Mouse (Mus musculus) CH12.LX (cell line): ENCODE results near the gene Pkmyt1. TPM values are rescaled to one million over a fixed set of nuclear protein-coding genes. Genes with fewer than 3 reads are reported as not detected.

Source experiments
- DNase-seq: peaks from one replicate; pipeline ENCODE4 v3.0.0-alpha.2; 2013; ENCODE audit errors: extremely low read depth
- H3K27ac ChIP-seq: 2 replicates; pipeline ENCODE4 v1.5.1; 2012; ENCODE audit warnings: low read depth, mild to moderate bottlenecking, control low read depth, moderate library complexity; ENCODE audit not compliant: insufficient read depth
- H3K27me3 ChIP-seq: replicated peaks from 2 replicates; pipeline ENCODE3; 2012; ENCODE audit warnings: inconsistent platforms
- H3K36me3 ChIP-seq, 2 experiments: replicated peaks in 1 of 2; 2 replicates each; pipeline versions ENCODE3 to v1.6.1; 2012; ENCODE audit warnings: inconsistent platforms in 1 of 2, low read length in 1 of 2, mild to moderate bottlenecking in 1 of 2, mixed read lengths in 1 of 2, moderate library complexity in 1 of 2; ENCODE audit not compliant: control insufficient read depth in 1 of 2, insufficient read depth in 1 of 2
- H3K4me1 ChIP-seq, 2 experiments: 2 replicates each; pipeline ENCODE4 v1.6.1; 2012; ENCODE audit warnings: inconsistent platforms in 1 of 2, moderate library complexity in 1 of 2; ENCODE audit not compliant: insufficient read depth in 2 of 2, control insufficient read depth in 1 of 2
- H3K4me2 ChIP-seq: 2 replicates; pipeline ENCODE4 v1.6.1; 2012; ENCODE audit warnings: low read depth, mild to moderate bottlenecking, control low read depth; ENCODE audit not compliant: poor library complexity, insufficient read depth, severe bottlenecking
- H3K4me3 ChIP-seq, 3 experiments: fragments of 150-350 bp in 1 of 3; sonication (generic) in 1 of 3; replicated peaks in 1 of 3; 2 replicates each; pipeline versions ENCODE3 to v1.5.1; 2011 to 2012; ENCODE audit warnings: low read depth in 2 of 3, low read length in 2 of 3, mild to moderate bottlenecking in 2 of 3, moderate library complexity in 2 of 3, control low read depth in 1 of 3, improper control_type of control experiment in 1 of 3, inconsistent platforms in 1 of 3, mixed read lengths in 1 of 3; ENCODE audit not compliant: poor library complexity in 1 of 3
- H3K79me2 ChIP-seq: replicated peaks from 2 replicates; pipeline ENCODE4 v1.6.1; 2012; ENCODE audit warnings: mild to moderate bottlenecking, moderate library complexity; ENCODE audit not compliant: control insufficient read depth, poor library complexity, insufficient read depth, severe bottlenecking; ENCODE audit errors: extremely low read depth
- H3K9ac ChIP-seq: 2 replicates; pipeline ENCODE4 v1.6.1; 2012; ENCODE audit warnings: low read depth, mild to moderate bottlenecking, control low read depth, moderate library complexity; ENCODE audit not compliant: insufficient read depth
- H3K9me3 ChIP-seq: replicated peaks from 2 replicates; pipeline ENCODE3; 2012; ENCODE audit warnings: low read length, inconsistent platforms, mixed read lengths
- CTCF ChIP-seq, 2 experiments: IDR thresholded peaks in 1 of 2; conservative IDR thresholded peaks in 1 of 2; 2 replicates each; pipeline ENCODE4 v1.5.1; 2011 to 2012; ENCODE audit warnings: low read depth in 2 of 2, low read length in 2 of 2, improper control_type of control experiment in 1 of 2, inconsistent platforms in 1 of 2, mild to moderate bottlenecking in 1 of 2, moderate library complexity in 1 of 2
- E2F4 ChIP-seq: IDR thresholded peaks from 2 replicates; pipeline ENCODE4 v1.6.1; 2011; ENCODE audit warnings: low read depth, low read length, improper control_type of control experiment; ENCODE audit not compliant: insufficient replicate concordance
- ELF1 ChIP-seq: IDR thresholded peaks from 2 replicates; pipeline ENCODE4 v1.6.1; 2014; ENCODE audit warnings: low read depth, mild to moderate bottlenecking, inconsistent platforms, low read length, improper control_type of control experiment
- EP300 ChIP-seq: IDR thresholded peaks from 2 replicates; pipeline ENCODE4 v1.6.1; 2011; ENCODE audit warnings: low read length, improper control_type of control experiment
- ETS1 ChIP-seq: conservative IDR thresholded peaks from 2 replicates; pipeline ENCODE4 v1.6.1; 2012; ENCODE audit warnings: low read depth, mild to moderate bottlenecking, inconsistent platforms, low read length, improper control_type of control experiment, moderate library complexity
- GABPA ChIP-seq: IDR thresholded peaks from 2 replicates; pipeline ENCODE4 v1.6.1; 2012; ENCODE audit warnings: low read depth, low read length, improper control_type of control experiment, inconsistent platforms; ENCODE audit not compliant: insufficient replicate concordance
- HCFC1 ChIP-seq: IDR thresholded peaks from 2 replicates; pipeline ENCODE4 v1.6.1; 2012; ENCODE audit warnings: low read depth, mild to moderate bottlenecking, inconsistent platforms, low read length, improper control_type of control experiment
- IRF4 ChIP-seq: IDR thresholded peaks from 2 replicates; pipeline ENCODE4 v1.6.1; 2014; ENCODE audit warnings: low read depth, mild to moderate bottlenecking, inconsistent platforms, low read length, improper control_type of control experiment
- KAT2A ChIP-seq: IDR thresholded peaks from 2 replicates; pipeline ENCODE4 v1.6.1; 2012; ENCODE audit warnings: low read length, improper control_type of control experiment, inconsistent platforms; ENCODE audit not compliant: insufficient replicate concordance
- MAFK ChIP-seq: IDR thresholded peaks from 2 replicates; pipeline ENCODE4 v1.6.1; 2011; ENCODE audit warnings: low read length, improper control_type of control experiment; ENCODE audit not compliant: insufficient replicate concordance
- MAZ ChIP-seq: IDR thresholded peaks from 2 replicates; pipeline ENCODE4 v1.6.1; 2012; ENCODE audit warnings: low read depth, mild to moderate bottlenecking, inconsistent platforms, low read length, improper control_type of control experiment, moderate library complexity
- MEF2A ChIP-seq: IDR thresholded peaks from 2 replicates; pipeline ENCODE4 v1.6.1; 2014; ENCODE audit warnings: low read depth, mild to moderate bottlenecking, inconsistent platforms, low read length, improper control_type of control experiment, borderline replicate concordance
- MXI1 ChIP-seq: IDR thresholded peaks from 2 replicates; pipeline ENCODE4 v1.6.1; 2011; ENCODE audit warnings: mild to moderate bottlenecking, low read depth, low read length, improper control_type of control experiment
- MYC ChIP-seq: IDR thresholded peaks from 2 replicates; pipeline ENCODE4 v1.6.1; 2011; ENCODE audit warnings: low read depth, mild to moderate bottlenecking, improper control_type of control experiment, low read length
- NRF1 ChIP-seq: IDR thresholded peaks from 2 replicates; pipeline ENCODE4 v1.6.1; 2014; ENCODE audit warnings: low read depth, mild to moderate bottlenecking, inconsistent platforms, low read length, improper control_type of control experiment, moderate library complexity
- PAX5 ChIP-seq: IDR thresholded peaks from 2 replicates; pipeline ENCODE4 v1.6.1; 2012; ENCODE audit warnings: low read length, inconsistent platforms, mixed read lengths
- POLR2AphosphoS2 ChIP-seq: IDR thresholded peaks from 2 replicates; pipeline ENCODE4 v1.6.1; 2011; ENCODE audit warnings: low read depth, low read length, improper control_type of control experiment
- RAD21 ChIP-seq: IDR thresholded peaks from 2 replicates; pipeline ENCODE4 v1.6.1; 2011; ENCODE audit warnings: low read depth, mild to moderate bottlenecking, low read length, improper control_type of control experiment, moderate library complexity
- RCOR1 ChIP-seq: conservative IDR thresholded peaks from 2 replicates; pipeline ENCODE4 v1.6.1; 2012; ENCODE audit warnings: low read depth, mild to moderate bottlenecking, inconsistent platforms, low read length, improper control_type of control experiment
- SIN3A ChIP-seq: IDR thresholded peaks from 2 replicates; pipeline ENCODE4 v1.6.1; 2012; ENCODE audit warnings: low read length, improper control_type of control experiment, inconsistent platforms
- SMC3 ChIP-seq: IDR thresholded peaks from 2 replicates; pipeline ENCODE4 v1.6.1; 2011; ENCODE audit warnings: low read depth, low read length, improper control_type of control experiment
- TBP ChIP-seq: conservative IDR thresholded peaks from 2 replicates; pipeline ENCODE4 v1.6.1; 2011; ENCODE audit warnings: low read depth, low read length, improper control_type of control experiment
- UBTF ChIP-seq: IDR thresholded peaks from 2 replicates; pipeline ENCODE4 v1.6.1; 2012; ENCODE audit warnings: low read depth, mild to moderate bottlenecking, inconsistent platforms, low read length, improper control_type of control experiment, moderate library complexity
- USF2 ChIP-seq: conservative IDR thresholded peaks from 2 replicates; pipeline ENCODE4 v1.6.1; 2011; ENCODE audit warnings: low read depth, low read length, improper control_type of control experiment
- ZKSCAN1 ChIP-seq: IDR thresholded peaks from 2 replicates; pipeline ENCODE4 v1.6.1; 2012; ENCODE audit warnings: low read depth, inconsistent platforms, low read length, improper control_type of control experiment, borderline replicate concordance
- ZNF384 ChIP-seq: IDR thresholded peaks from 2 replicates; pipeline ENCODE4 v1.6.1; 2012; ENCODE audit warnings: low read depth, low read length, improper control_type of control experiment, inconsistent platforms
- dilution Hi-C: fragments of 300-500 bp; cut with MboI; formaldehyde crosslinking; loops from 2 replicates; pipeline ENCODE4 v1.14.3; 2020; ENCODE audit warnings: low sequenced_read_pairs; ENCODE audit not compliant: extremely low pct_unique_long_range_greater_than_20kb, extremely low pct_ligation_motif_present
- in situ Hi-C: fragments of 300-500 bp; cut with MboI; formaldehyde crosslinking; loops from 3 replicates; pipeline ENCODE4 v1.14.3; 2019; ENCODE audit warnings: low sequenced_read_pairs, low pct_ligation_motif_present, low pct_unique_long_range_greater_than_20kb, mixed read lengths
- polyA plus RNA-seq: library from polyadenylated mRNA; unstranded; fragments of >175 nt; gene quantifications from 2 replicates; pipeline ENCODE4 v1.2.1, GENCODE M21; 2012; ENCODE audit warnings: low read depth; ENCODE audit not compliant: insufficient read length
- total RNA-seq, 2 experiments: library from RNA; depleted of rRNA; stranded (reverse); fragments of 300-350 nt in 1 of 2; fragments of >200 nt in 1 of 2; gene quantifications; 2 replicates each; pipeline ENCODE4 v1.2.3; 2012 to 2014

Gene Pkmyt1
- total and polyA plus RNA-seq, 3 experiments: 12.6 to 37.0 (median 25.4) TPM

DNA sequence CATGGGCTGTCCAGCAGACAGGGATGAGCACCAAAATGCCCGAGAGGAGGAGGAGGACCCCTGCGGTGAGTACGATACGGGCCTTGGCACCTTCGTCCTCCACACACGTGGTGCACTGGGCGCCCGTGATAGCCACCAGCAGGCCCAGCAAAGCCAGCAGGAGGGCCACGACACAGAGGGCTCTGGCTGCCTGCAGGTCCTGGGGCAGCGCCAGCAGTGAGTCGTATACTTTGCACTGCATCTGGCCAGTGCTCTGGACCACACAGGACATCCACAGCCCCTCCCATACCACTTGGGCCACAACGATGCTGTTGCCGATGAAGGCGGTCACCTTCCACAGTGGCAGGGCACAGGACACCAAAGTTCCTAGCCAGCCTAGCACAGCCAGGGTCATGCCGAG, 42.9 kb upstream of the Pkmyt1 start:
- peaks cover 12% of the 10 kb centered on the region in 2 experiments; a peak in 3 of 4 replicates for H3K4me1 ChIP-seq
- H3K9ac ChIP-seq: no peak overlapping the region
- no peaks in the 10 kb centered on the region for H3K36me3 ChIP-seq
- H3K79me2 ChIP-seq: no peaks in the 10 kb centered on the region
- H3K4me3 ChIP-seq: no peak overlapping the region
- H3K4me2 ChIP-seq: no peak overlapping the region
- in situ Hi-C loops: no loop called here
- DNase-seq: no peak
- no peak overlapping the region for H3K27ac ChIP-seq
- dilution Hi-C loops: no loop called here
- no peaks in the 10 kb centered on the region for H3K9me3 ChIP-seq
- peaks cover 74% of the 10 kb centered on the region for H3K27me3 ChIP-seq
- no peak for TF ChIP-seq SMC3
- TF ChIP-seq, all 38 proteins: peak for 0

DNA sequence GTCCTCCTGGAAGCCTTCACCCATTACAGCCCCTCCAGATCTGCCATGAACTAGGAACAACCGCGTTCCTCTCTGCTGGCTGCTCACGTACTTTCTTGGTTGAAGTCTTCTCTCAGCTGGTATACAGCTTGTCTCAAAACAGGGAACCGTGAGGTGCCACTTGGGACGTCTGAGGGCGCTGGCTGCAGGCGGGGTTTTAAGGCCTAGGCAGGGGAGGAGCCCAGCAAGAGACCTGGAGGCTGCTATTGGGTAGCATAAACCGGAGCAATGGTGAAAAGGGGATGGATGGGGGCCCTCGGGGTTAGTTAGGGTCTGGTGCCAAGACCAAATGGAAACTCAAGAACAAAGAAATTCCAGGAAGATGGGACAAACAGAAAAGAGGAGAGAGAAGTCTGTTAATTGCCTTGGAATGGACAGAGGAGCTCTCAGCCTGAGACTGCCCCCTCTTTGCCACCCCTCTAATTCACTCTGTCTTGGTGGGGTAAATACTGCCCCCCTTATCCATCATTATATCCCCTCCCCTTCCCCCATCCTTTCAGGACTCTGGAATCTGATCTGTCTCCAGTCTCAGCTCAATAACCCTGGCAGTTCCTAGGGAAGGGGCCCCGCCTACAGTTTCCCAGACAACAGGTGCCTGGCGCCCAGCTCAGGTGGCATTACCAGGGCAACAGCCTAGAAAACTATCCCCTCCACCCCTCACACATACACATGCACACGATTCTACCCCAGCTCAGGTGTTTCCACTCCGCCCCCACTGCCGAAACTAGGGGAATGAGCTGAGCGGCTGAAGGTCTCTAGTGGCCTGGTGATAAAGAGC, 42.1 kb upstream of the Pkmyt1 start, which contains the start of gene Cldn9:
Gene Cldn9 (minus strand): TSS at position 171 of the 817 bp plus-strand sequence.
- no peak for DNase-seq
- dilution Hi-C loops: no loop called here
- peaks cover 67% of the 10 kb centered on the region for H3K27me3 ChIP-seq

DNA sequence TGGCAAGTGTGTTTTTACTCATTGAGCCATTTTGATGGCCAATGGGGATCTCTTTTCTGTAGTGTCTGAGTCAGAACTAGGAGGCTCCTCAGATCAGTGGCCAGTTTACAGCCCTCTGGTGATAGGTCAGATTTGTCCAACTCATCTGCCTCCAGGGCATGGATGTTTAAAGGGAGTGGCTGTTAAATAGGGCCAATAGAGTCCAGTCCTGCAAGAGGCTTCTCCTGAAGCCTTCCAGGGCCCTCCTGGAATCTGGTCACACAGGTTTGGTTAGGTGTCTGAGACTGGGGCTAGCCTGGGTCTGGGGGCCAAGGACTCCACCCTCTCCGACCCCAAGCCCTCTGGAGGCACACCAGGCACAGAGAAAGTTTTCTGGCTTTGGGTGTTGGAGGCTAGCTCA, 31.6 kb upstream of the Pkmyt1 start:
- Histone ChIP-seq H3K4me1 (peaks cover 2 to 4% of the 10 kb centered on the region in 2 experiments; a peak in 3 of 4 replicates), H3K4me2 (no peak overlapping the region), H3K27ac (no peak overlapping the region), H3K27me3 (peaks cover 65% of the 10 kb centered on the region), H3K9ac (no peak overlapping the region), H3K79me2 (no peaks in the 10 kb centered on the region), H3K9me3 (no peaks in the 10 kb centered on the region), H3K36me3 (no peaks in the 10 kb centered on the region), H3K4me3 (no peak overlapping the region)
- in situ Hi-C loops: no loop called here
- dilution Hi-C loops: no loop called here
- DNase-seq: no peak
- TF ChIP-seq ELF1 (no peak), USF2 (no peak), EP300 (no peak), IRF4 (no peak), PAX5 (no peak), ZKSCAN1 (no peak), MAZ (no peak), MAFK (no peak), HCFC1 (no peak), MYC (no peak), ETS1 (no peak), GABPA (no peak), UBTF (no peak), ZNF384 (no peak), NRF1 (no peak), SIN3A (no peak)

More for the DNA sequence above, 42.1 kb upstream of the Pkmyt1 start, which contains the start of gene Cldn9:
- Histone ChIP-seq H3K27ac (no peak within 1 kb of the TSS), H3K9ac (no peak within 1 kb of the TSS), H3K4me1 (peaks cover 10 to 12% of the 10 kb centered on the region in 2 experiments; a peak in 3 of 4 replicates), H3K4me2 (no peak within 1 kb of the TSS), H3K79me2 (no peaks in the 10 kb centered on the region), H3K4me3 (no peak within 1 kb of the TSS), H3K36me3 (no peaks in the 10 kb centered on the region), H3K9me3 (no peaks in the 10 kb centered on the region)
- TF ChIP-seq POLR2AphosphoS2 (no peak), ZNF384 (no peak), PAX5 (no peak), MYC (no peak), MAZ (no peak), MEF2A (no peak), HCFC1 (no peak), KAT2A (no peak), UBTF (no peak), IRF4 (no peak), MXI1 (no peak), RCOR1 (no peak), GABPA (no peak), ELF1 (no peak), RAD21 (no peak), EP300 (no peak), NRF1 (no peak), E2F4 (no peak), TBP (no peak), CTCF (conservative IDR thresholded peaks at IDR 0.05 in 1 of 2, IDR thresholded peaks at IDR 0.05 in 1 of 2; ENCODE audit: low read depth in 2 of 2, low read length in 2 of 2) (no peak)
- in situ Hi-C loops: no loop called here
